Mouse (Mus musculus) left cerebral cortex, adult 9 months (tissue): ENCODE results near the gene Rusc2.

ENCODE experiments used
- DNase-seq, 2 experiments: peaks; one replicate each; pipeline ENCODE4 v3.0.0; 2022; ENCODE audit warnings: low spot score in 2 of 2

The Rusc2 gene

DNA sequence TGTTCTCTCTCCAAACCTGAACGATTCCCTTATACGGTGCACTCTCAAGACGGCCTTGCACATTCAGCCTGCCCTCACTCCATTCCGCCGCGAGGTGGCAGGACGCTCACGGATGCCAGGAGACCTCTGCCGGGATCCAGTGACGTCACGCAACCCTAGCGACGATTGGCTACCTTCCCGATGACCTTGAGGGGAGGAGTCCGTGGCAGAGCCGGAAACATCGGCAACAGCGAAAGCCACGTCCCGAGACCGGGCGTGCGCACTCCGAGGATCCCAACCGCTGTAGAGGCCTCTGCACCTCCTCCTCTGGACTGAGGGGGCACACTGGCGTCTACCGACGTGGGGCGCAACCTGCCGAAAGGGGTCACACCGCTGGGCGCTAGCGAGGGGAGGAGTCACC, 60.3 kb downstream of the Rusc2 start:
- DNase-seq: peak; percentile 98 to 100

DNA sequence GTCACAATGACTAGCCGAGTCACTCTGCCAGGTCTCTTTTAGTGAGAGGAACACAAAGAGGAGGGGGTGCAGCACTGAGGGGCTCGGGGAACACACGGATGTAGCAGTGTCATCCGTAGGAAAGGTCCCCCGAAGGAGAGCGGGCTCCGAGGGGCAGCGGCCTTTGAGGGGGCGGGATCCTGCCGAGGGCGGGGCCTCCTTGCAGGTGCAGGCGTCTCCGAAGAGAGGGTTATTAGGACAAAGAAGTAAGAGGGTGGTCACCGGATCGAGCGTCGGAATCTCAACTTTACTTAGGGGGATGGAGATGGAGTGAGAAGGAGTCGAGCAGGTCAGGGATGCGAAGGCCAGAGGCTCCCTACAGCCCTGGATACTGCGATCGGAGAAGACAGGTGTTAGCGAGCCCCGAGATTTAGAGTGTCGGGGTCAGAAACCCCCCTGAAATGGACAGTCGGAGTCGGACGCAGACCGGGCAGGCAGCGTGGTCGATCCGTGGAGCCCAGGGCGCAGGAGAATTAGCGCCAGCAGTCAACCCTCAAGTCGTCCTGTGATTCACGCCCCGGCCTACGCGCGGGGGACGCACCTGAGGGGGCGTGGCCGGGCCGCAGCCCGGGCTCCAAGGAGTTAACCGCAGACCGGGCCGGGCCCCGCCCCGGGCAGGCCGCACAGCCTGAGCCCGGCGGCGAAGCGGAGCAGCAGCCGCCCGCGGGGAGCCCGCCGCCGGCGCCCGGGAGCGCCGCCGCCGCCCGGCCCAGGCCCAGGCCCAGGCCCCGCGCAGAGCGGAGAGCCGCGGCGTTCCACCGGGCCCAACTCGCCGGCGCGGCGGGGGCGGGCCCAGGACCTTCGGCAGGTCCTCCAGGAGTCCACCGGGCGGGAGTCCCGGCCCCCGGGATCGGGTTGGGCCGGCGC, 60.9 kb downstream of the Rusc2 start:
- peak; percentile 50 to 66 for DNase-seq

DNA sequence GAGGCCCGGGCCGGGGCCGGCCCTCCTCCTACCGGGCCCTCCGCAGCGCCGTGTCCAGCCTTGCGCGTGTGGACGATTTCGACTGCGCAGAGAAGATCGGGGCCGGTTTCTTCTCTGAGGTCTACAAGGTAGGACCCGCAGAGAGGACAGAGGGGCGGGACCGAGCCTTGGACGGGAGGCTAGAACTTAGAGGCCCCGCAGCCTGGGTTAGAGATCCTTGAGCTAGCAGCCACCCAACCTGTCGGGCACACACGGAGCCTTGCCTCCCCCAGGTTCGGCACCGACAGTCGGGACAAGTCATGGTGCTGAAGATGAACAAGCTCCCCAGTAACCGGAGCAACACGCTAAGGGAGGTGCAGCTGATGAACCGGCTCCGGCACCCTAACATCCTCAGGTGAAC, 61.7 kb downstream of the Rusc2 start:
- DNase-seq: no peak

DNA sequence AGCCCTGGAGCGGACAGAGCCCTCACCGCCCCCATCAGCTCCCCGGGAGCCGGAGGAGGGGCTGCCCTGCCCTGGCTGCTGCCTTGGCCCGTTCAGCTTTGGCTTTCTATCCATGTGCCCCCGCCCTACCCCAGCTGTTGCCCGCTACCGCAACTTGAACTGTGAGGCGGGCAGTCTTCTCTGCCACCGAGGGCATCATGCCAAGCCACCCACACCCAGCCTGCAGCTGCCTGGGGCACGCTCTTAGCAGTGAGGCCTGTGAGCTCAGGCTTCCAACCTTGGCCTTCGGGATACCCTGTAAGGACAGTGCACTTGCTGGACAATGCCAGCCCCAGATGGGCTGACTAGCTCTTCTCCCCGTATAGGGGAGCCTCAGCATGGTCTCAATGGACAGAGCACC, 65.5 kb downstream of the Rusc2 start:
- DNase-seq: no peak

DNA sequence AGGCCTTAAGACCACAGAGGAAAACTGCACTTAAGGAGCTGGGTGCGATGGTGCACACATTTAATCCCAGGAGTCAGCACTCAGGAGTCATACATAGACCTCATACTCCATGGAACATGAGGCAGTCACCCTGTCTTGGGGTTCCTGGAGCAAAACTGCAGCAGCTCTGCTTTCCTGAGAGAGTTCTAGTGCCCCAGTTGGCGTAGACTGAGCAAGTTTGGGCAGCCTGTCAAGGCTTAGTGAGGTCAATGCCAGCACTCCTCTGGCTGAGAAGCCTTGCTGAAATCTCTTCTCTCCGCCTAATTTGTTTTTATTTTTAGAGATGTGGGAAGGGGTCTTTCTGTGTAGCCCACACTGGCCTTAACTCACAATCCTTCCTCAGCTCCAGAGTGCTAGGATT, 66.8 kb downstream of the Rusc2 start:
- DNase-seq: no peak

DNA sequence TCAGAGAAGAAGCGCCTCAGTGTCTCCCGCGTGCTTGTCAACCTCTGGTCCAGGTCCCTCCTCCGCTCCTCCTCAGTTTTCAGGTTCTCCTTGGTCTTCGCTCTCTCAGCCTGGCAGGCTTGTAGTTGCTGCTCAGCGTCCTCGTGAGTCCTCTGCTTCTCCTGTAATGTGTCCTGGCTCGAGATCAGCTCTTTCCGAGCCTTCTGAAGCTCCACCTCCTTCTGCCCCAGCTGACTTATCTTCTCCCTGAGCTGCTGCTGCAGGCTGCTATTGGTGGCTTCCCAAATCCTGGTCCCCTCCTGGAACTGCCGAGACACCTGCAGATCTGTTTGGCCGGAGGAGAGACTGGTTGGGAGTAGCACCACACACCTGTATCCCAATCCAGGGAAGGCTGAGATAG, 70.5 kb downstream of the Rusc2 start:
- no peak for DNase-seq

DNA sequence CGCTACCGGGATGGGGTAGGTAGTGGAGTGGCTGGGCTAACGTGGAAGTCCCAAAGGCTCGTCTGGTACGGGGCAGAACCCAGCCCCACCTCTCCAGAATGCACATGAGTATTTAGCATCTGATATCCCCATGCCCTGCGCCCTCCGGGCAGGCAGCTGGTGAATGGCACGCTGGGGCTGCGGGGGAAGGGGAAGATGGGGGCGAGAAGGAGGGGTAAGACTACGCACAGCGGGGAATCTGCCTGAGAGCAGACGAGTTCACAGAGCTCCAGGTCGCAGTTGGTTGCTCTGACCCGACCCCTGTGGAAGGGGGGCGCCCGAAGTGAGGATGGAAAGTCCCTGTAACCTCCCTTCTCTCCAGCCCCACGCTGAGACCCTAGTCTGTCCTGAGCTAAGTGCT, 71.6 kb downstream of the Rusc2 start:
- no peak for DNase-seq

DNA sequence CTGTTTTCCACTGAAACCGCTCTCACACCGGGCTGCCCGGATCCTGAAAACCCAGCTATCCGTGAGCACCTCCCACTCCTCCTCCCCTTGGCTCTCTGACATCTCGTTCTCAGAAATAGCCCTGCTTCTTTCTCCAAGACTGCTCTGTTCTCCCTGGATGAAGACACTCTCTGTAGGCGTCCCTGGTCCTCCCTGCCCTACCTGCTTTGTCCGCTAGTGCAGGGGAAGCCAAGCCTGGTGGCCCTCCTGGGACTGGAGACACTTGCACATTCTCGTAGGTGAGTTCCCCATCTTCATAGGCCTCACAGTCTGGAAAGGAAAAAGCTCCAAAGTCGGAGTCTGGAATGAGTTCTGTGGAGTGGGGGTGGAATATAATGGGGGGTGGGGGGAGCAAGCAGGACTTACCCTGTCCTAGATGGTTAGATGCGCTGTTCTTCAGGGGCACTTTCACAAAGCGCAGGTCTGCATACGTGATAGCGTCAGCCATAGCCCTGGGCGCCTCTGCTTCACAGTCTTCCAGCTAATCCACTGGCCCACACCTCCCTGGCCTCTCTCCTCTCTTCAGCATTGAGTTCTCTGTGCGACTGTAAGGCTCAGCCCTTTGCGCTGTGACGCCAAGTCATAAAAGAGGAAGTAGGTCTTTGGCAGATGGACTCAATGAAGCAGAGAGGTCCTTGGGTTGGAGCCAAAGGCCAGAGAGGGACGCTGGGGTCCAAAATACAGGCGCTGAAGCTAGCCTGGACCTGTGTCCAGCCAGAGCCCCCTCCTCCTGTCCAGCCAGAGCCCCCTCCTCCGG, 72.5 kb downstream of the Rusc2 start, which contains the start of gene Cd72:
Gene Cd72 (minus strand): TSS at position 588 of the 796 bp plus-strand sequence.
- no peak for DNase-seq

DNA sequence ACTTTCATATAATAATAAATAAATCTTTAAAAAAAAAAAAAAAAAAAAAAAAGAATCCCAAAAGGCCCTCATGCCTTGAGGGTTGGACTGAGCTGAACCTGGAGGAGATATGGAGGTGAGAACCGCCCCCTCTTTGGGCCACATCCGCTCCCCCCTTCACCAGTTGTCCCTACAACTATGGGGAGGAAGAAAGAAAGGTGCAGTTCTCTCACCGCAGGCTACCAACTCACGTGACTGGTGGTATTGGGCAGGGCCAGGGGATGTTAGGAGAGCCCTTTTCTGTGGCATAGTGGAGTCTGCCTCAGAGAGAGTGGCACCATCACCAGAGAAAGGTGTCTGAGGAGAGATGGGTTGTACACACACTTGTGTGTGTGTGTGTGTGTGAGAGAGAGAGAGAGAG, 74.7 kb downstream of the Rusc2 start:
- no peak for DNase-seq

DNA sequence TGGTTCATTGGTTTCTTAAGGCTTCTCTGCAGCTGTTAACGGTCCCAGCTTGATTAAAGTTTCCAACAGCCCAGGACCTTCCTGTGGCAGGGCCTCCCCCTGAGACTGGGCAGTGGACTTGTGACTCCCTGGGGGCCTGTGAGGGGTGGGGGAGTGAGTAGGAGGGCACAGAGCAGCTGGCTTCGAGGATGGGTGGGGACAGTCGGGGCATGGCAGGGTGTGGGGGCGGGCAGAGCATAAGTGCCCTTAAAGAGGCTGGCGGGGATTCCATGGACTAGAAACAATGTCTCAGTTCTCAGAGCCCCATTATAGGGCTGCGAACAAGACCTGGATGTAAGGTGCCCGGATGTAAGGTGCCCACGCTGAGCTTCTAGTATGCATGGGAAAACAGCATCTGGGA, 75.3 kb downstream of the Rusc2 start:
- DNase-seq: no peak

DNA sequence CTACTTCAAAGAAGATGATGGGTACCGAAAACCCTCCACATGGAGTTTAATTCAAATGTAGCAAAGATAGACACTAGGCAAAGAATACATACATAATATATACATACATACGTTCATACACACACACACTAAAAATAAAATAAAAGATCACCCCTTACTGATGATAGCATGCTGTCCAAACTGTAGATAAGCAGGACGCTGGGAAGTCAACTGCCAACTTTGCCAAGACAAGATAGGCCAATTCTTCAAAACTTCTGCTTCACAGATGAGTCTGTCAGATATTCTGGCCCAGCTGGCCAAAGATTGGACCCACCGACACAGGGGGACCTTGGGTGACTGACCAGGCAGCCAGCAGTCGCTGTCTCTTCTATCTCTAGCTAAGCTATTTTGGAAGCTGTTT, 81.3 kb downstream of the Rusc2 start:
- DNase-seq: no peak

DNA sequence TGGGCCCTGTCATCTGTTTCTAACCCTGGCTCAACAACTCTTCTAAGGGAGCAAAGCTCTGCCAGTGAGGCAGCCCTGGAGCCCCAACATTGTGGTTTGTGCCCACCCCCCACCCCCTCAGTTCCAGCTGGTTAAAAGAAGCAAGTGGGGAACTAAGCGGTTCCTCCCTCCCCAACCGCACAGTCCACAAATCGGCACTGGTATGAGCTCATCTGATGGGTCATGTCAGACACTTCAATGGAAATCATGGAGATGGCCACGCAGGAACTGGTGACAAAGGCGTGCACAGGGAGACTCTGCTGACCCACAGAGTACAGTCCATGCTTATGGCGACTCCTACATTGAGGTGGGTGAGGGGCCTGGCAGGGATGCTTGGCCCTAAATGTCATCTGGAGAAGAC, 84.2 kb downstream of the Rusc2 start:
- no peak for DNase-seq

DNA sequence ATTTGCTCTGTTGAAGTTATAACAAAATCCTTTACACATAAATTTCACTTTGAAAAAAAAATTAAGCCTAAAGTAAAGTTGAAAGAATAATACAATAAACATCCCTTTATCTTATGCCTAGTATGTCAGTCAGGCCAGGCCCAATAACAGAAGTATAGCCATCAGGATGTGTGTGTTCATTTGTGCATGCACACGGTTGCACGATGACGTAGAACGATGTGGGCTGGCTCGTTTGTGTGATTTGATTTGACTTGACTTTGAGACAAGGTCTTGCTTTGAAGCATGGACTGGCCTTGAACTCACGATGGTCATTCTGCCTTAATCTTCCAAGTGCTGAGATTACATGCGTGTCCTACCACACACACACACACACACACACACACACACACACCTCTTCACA, 85.1 kb downstream of the Rusc2 start:
- no peak for DNase-seq

DNA sequence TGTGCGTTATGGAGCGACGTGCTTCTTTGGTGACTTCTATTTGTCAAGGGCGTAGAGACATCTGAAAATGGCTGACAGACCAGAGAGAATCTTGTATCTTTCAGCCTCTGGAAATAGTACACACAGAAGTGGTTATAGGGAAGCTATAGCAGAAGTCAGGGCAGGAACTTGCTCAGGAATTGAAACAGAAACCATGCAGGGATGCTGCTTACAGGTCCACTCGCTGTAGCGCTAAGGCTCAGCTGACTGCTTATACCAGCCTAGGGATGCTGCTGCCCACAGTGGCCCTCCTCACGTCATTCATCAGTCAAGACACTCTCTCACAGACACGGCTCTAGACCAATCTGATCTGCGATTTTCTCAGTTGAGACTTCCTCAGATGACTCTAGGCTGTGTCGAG, 88.5 kb downstream of the Rusc2 start:
- no peak for DNase-seq

DNA sequence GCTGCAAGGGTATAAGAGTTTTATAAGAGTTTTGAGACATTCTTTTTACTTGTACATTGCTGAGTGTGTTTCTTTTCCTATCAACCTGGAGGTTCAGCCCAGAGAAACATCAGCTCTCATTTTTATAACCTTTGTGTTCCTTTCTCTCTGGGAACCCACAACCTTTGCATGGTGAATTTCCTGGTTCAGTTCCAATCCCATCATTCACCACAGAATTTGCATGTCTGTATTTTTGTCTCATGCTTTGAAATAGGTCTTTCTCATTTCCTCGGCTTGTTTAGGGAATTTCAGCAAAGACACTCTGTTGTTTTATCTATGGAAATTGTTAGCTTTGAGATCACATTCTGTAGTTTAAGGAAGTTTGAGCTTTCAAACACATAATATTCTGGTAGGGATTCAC, 91.9 kb downstream of the Rusc2 start:
- no peak for DNase-seq

DNA sequence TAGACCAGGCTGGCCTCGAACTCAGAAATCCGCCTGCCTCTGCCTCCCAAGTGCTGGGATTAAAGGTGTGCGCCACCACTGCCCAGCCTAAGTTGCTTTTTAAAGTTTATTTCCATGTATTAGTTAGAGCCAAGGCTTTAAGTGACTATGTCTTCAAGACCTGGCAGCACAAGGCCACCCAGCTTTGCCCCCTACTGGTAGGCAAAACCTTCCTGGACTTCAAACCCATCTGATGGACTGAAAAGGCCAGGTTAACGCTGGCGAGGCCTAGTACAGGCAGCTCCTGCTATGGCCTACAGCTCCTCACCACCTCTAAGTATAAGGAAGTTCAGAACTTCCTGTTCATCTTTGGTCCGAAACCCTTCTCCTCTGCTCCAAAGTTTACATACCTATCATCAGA, 94.8 kb downstream of the Rusc2 start:
- no peak for DNase-seq
